Mouse (Mus musculus) intestine, postnatal 0 days (tissue): ENCODE results near the gene Gpd2. TPM values are rescaled to one million over a fixed set of nuclear protein-coding genes. Genes with fewer than 3 reads are reported as not detected.

Source experiments
- ATAC-seq: fragments of 200-750 bp; cut with Nextera tagmentation; 2 replicates; pipeline ENCODE4 v1.8.0; 2017; ENCODE audit warnings: mild to moderate bottlenecking, moderate TSS enrichment, moderate library complexity
- H3K27ac ChIP-seq: fragments of 300-500 bp; sonication (generic); 2 replicates; pipeline ENCODE4 v1.5.1; 2014; ENCODE audit warnings: mild to moderate bottlenecking, low read depth, low read length, moderate library complexity
- H3K27me3 ChIP-seq: fragments of 300-500 bp; sonication (generic); replicated peaks from 2 replicates; pipeline ENCODE4 v1.6.1; 2014; ENCODE audit warnings: low read length, mixed read lengths; ENCODE audit not compliant: control insufficient read depth, insufficient read depth
- H3K36me3 ChIP-seq: fragments of 300-500 bp; sonication (generic); 2 replicates; pipeline ENCODE4 v1.6.1; 2014; ENCODE audit warnings: mild to moderate bottlenecking, moderate library complexity; ENCODE audit not compliant: control insufficient read depth, insufficient read depth
- H3K4me1 ChIP-seq: fragments of 300-500 bp; sonication (generic); replicated peaks from 2 replicates; pipeline ENCODE4 v1.6.1; 2014; ENCODE audit warnings: antibody characterized with exemption, low read length, mixed read lengths; ENCODE audit not compliant: control insufficient read depth, insufficient read depth
- H3K4me2 ChIP-seq: fragments of 300-500 bp; sonication (generic); replicated peaks from 2 replicates; pipeline ENCODE4 v1.6.1; 2014; ENCODE audit warnings: low read depth, mild to moderate bottlenecking, moderate library complexity
- H3K4me3 ChIP-seq: fragments of 300-500 bp; sonication (generic); 2 replicates; pipeline ENCODE4 v1.5.1; 2014; ENCODE audit warnings: low read depth, low read length
- H3K9ac ChIP-seq: fragments of 300-500 bp; sonication (generic); 2 replicates; pipeline ENCODE4 v1.6.1; 2014; ENCODE audit warnings: mild to moderate bottlenecking, low read depth, low read length
- H3K9me3 ChIP-seq: fragments of 300-500 bp; sonication (generic); 2 replicates; pipeline ENCODE4 v1.6.1; 2016; ENCODE audit warnings: mixed run types; ENCODE audit not compliant: control insufficient read depth
- CTCF ChIP-seq: sonication (generic); IDR thresholded peaks from 2 replicates; pipeline ENCODE4 v1.5.1; 2016; ENCODE audit warnings: low read depth, mild to moderate bottlenecking, control low read depth, antibody characterized with exemption, moderate library complexity
- WGBS: fragments of 180-500 bp; shearing (Covaris S2); extraction: QIAGEN DNeasy Blood & Tissue Kit; methylation state at CpG from one replicate; pipeline ENCODE4 v1.1.7; 2014; 5-methylcytosine and 5-hydroxymethylcytosine counted together
- polyA plus RNA-seq: library from polyadenylated mRNA; unstranded; fragments of >200 nt; fragmentation: Nextera tagmentation; extraction: Ambion mirVana; gene quantifications from 2 replicates; pipeline ENCODE4 v1.2.1, GENCODE M21; 2015

The Gpd2 gene
- polyA plus RNA-seq, 1 experiment from 2014 or later, result 26.0 TPM

GRCm38 (mm10) chr2:57266679-57267393 lies 29.4 kb downstream of the Gpd2 start:
- Histone ChIP-seq H3K9ac (no peak overlapping the region), H3K4me2 (no peak overlapping the region), H3K4me3 (no peak overlapping the region), H3K36me3 (no peaks in the 10 kb centered on the region), H3K4me1 (peaks cover 6% of the 10 kb centered on the region; the same call in 1 of the 2 replicates), H3K27me3 (no peaks in the 10 kb centered on the region), H3K9me3 (no peaks in the 10 kb centered on the region), H3K27ac (no peak overlapping the region)
- 92% methylated on average over 4 of the region's 4 CpGs for WGBS
- TF ChIP-seq CTCF, result no peak
- ATAC-seq, result no peak

GRCm38 (mm10) chr2:57267394-57267716 lies 29.9 kb downstream of the Gpd2 start:
- ATAC-seq, result no peak
- Histone ChIP-seq H3K27me3 (no peaks in the 10 kb centered on the region), H3K27ac (no peak overlapping the region), H3K4me1 (peaks cover 6% of the 10 kb centered on the region; the same call in 1 of the 2 replicates), H3K4me2 (no peak overlapping the region), H3K4me3 (no peak overlapping the region), H3K9ac (no peak overlapping the region), H3K9me3 (no peaks in the 10 kb centered on the region), H3K36me3 (no peaks in the 10 kb centered on the region)
- TF ChIP-seq CTCF, result no peak
- 58% methylated on average over 7 of the region's 7 CpGs for WGBS

- Histone ChIP-seq H3K36me3 (no peaks in the 10 kb centered on the region), H3K27ac (no peak overlapping the region), H3K4me2 (no peak overlapping the region), H3K9me3 (no peaks in the 10 kb centered on the region), H3K4me1 (peaks cover 5% of the 10 kb centered on the region; the same call in 1 of the 2 replicates), H3K9ac (no peak overlapping the region), H3K27me3 (no peaks in the 10 kb centered on the region), H3K4me3 (no peak overlapping the region)
- no peak for TF ChIP-seq CTCF
- 77% methylated on average over 7 of the region's 7 CpGs for WGBS
- ATAC-seq, result no peak
Observed at GRCm38 (mm10) chr2:57267896-57268295, 30.5 kb downstream of the Gpd2 start.

- Histone ChIP-seq H3K27me3 (no peaks in the 10 kb centered on the region), H3K9ac (no peak overlapping the region), H3K4me2 (no peak overlapping the region), H3K9me3 (no peaks in the 10 kb centered on the region), H3K27ac (no peak overlapping the region), H3K36me3 (no peaks in the 10 kb centered on the region), H3K4me3 (no peak overlapping the region), H3K4me1 (no peaks in the 10 kb centered on the region)
- TF ChIP-seq CTCF, result no peak
- WGBS, result 82% methylated on average over 3 of the region's 3 CpGs
- ATAC-seq, result 0 out of 2 replicates have a peak, but pooled peaks have one; percentile 54
Observed at GRCm38 (mm10) chr2:57268839-57269238, 31.4 kb downstream of the Gpd2 start.

GRCm38 (mm10) chr2:57269690-57270435 lies 32.4 kb downstream of the Gpd2 start:
- H3K4me3 ChIP-seq, result no peak overlapping the region
- TF ChIP-seq CTCF, result no peak
- H3K4me2 ChIP-seq, result no peak overlapping the region
- no peaks in the 10 kb centered on the region for H3K9me3 ChIP-seq
- no peaks in the 10 kb centered on the region for H3K36me3 ChIP-seq
- H3K27ac ChIP-seq, result no peak overlapping the region
- no peak overlapping the region for H3K9ac ChIP-seq
- no peaks in the 10 kb centered on the region for H3K27me3 ChIP-seq
- H3K4me1 ChIP-seq, result no peaks in the 10 kb centered on the region
- ATAC-seq, result 0 out of 2 replicates have a peak, but pooled peaks have one; percentile 19
- WGBS, result 46% methylated on average over 13 of the region's 13 CpGs

GRCm38 (mm10) chr2:57280190-57280723 lies 42.8 kb downstream of the Gpd2 start:
- Histone ChIP-seq H3K4me3 (no peak overlapping the region), H3K9me3 (no peaks in the 10 kb centered on the region), H3K27ac (no peak overlapping the region), H3K4me1 (no peaks in the 10 kb centered on the region), H3K27me3 (no peaks in the 10 kb centered on the region), H3K4me2 (no peak overlapping the region), H3K9ac (no peak overlapping the region), H3K36me3 (no peaks in the 10 kb centered on the region)
- ATAC-seq, result no peak
- TF ChIP-seq CTCF, result no peak
- 88% methylated on average over 10 of the region's 10 CpGs for WGBS
